Mouse (Mus musculus) midbrain, embryonic 12.5 days (tissue): ENCODE data around the gene Slc2a3. TPM values are rescaled to one million over a fixed set of nuclear protein-coding genes. Genes with fewer than 3 reads are reported as not detected.
"Not testable (repeated sequence)": the region's sequence is repeated elsewhere in the genome, so short reads cannot be mapped to it uniquely, and the experiment has no call there.

Source experiments
- ATAC-seq: fragments of 200-750 bp; cut with Nextera tagmentation; 2 replicates; pipeline ENCODE4 v1.8.0; 2017; ENCODE audit warnings: low read depth, moderate TSS enrichment, moderate library complexity; ENCODE audit not compliant: low FRiP score
- H3K27ac ChIP-seq: fragments of 300-500 bp; sonication (generic); replicated peaks from 2 replicates; pipeline ENCODE4 v1.5.1; 2016; ENCODE audit warnings: mild to moderate bottlenecking
- H3K27me3 ChIP-seq: fragments of 300-500 bp; sonication (generic); 2 replicates; pipeline ENCODE4 v1.6.1; 2016; ENCODE audit warnings: mild to moderate bottlenecking
- H3K36me3 ChIP-seq: fragments of 300-500 bp; sonication (generic); 2 replicates; pipeline ENCODE4 v1.6.1; 2016
- H3K4me1 ChIP-seq: fragments of 300-500 bp; sonication (generic); 2 replicates; pipeline ENCODE4 v1.6.1; 2016
- H3K4me2 ChIP-seq: fragments of 300-500 bp; sonication (generic); replicated peaks from 2 replicates; pipeline ENCODE4 v1.6.1; 2016; ENCODE audit warnings: mild to moderate bottlenecking, moderate library complexity
- H3K4me3 ChIP-seq: fragments of 300-500 bp; sonication (generic); 2 replicates; pipeline ENCODE4 v1.5.1; 2016; ENCODE audit warnings: mild to moderate bottlenecking
- H3K9ac ChIP-seq: fragments of 300-500 bp; sonication (generic); replicated peaks from 2 replicates; pipeline ENCODE4 v1.6.1; 2016; ENCODE audit warnings: mild to moderate bottlenecking, moderate library complexity
- H3K9me3 ChIP-seq: fragments of 300-500 bp; sonication (generic); 2 replicates; pipeline ENCODE4 v1.6.1; 2016; ENCODE audit warnings: mild to moderate bottlenecking
- WGBS: fragments of 180-500 bp; shearing (Covaris S2); methylation state at CpG from one replicate; pipeline ENCODE4 v1.1.7; 2016; 5-methylcytosine and 5-hydroxymethylcytosine counted together
- microRNA-seq: library from miRNA; unstranded; fragments of <30 nt; microRNA quantifications from one replicate; pipeline ENCODE4, GENCODE M21; 2017
- polyA plus RNA-seq: library from polyadenylated mRNA; unstranded; fragments of >200 nt; fragmentation: Nextera tagmentation; extraction: Ambion mirVana; gene quantifications from 2 replicates; pipeline ENCODE4 v1.2.1, GENCODE M21; 2016

Gene Slc2a3
- polyA plus RNA-seq, 1 experiment from 2014 or later = 22.5 TPM

DNA sequence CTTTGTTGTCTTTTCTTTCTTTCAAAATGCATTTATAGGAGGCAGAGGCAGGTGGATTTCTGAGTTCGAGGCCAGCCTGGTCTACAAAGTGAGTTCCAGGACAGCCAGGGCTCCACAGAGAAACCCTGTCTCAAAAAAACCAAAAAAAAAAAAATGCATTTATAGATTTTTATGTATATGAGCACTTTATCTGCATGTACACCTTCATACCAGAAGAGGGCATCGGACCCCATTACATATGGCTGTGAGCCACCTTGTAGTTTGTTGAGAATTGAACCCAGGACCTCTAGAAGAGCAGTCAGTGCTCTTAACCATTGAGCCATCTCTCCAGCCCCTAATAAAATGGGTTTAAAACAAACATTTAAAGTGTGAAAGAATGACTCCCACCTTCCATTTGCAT, 101.8 kb downstream of the Slc2a3 start:
- WGBS = 90% methylated on average over 2 of the region's 2 CpGs
- H3K9ac ChIP-seq, H3K9me3 ChIP-seq, H3K27me3 ChIP-seq, H3K4me2 ChIP-seq, H3K36me3 ChIP-seq, H3K4me3 ChIP-seq, ATAC-seq, H3K27ac ChIP-seq, H3K4me1 ChIP-seq: not testable (repeated sequence)

DNA sequence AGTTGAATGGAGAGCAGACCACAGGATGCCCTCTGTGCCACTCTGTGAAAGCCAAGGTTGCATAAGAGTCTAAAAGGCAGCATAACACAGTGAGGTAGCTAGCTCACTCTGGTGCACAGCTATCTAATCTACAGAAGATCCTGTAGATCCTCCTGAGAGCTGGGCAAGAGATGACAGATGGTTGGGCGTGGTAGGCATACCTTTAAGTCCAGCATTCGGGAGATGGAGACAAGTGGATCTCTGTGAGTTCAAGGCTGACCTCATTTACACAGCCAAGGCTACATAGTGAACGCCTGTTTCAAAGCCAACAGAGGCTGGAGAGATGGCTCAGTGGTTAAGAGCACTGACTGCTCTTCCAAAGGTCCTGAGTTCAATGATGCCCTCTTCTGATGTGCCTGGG, 106.0 kb downstream of the Slc2a3 start:
- no peaks in the 10 kb centered on the region for H3K9me3 ChIP-seq
- H3K4me2 ChIP-seq = no peak overlapping the region
- H3K4me1 ChIP-seq = no peaks in the 10 kb centered on the region
- H3K4me3 ChIP-seq = no peak overlapping the region
- ATAC-seq = no peak
- 84% methylated on average over 3 of the region's 3 CpGs for WGBS
- H3K36me3 ChIP-seq = no peaks in the 10 kb centered on the region
- no peak overlapping the region for H3K27ac ChIP-seq
- no peak overlapping the region for H3K9ac ChIP-seq
- H3K27me3 ChIP-seq = no peaks in the 10 kb centered on the region

DNA sequence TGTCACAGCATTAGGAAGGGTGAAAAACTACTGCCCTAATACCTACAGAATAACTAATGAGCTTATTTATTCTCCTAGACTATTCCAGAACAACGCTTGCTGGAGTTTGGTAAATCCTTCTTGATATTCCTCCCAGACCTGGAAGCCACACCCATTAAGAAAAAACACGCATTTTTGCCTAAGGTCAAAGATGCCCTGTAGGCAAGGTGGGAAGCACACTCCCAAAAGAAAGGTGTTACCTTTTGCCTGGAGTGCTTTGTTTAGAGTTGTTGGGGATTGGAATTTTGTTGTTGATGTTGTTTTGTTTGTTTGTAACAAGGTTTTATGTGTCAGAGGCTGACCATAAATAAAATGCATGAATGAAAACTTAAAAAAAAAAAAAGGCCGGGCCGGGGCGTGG, 111.4 kb downstream of the Slc2a3 start:
- H3K27me3 ChIP-seq = no peaks in the 10 kb centered on the region
- no peaks in the 10 kb centered on the region for H3K4me1 ChIP-seq
- no peak overlapping the region for H3K27ac ChIP-seq
- no peak overlapping the region for H3K9ac ChIP-seq
- H3K9me3 ChIP-seq = no peaks in the 10 kb centered on the region
- 89% methylated on average over 5 of the region's 5 CpGs for WGBS
- H3K4me2 ChIP-seq = no peak overlapping the region
- no peak for ATAC-seq
- no peaks in the 10 kb centered on the region for H3K36me3 ChIP-seq
- no peak overlapping the region for H3K4me3 ChIP-seq

DNA sequence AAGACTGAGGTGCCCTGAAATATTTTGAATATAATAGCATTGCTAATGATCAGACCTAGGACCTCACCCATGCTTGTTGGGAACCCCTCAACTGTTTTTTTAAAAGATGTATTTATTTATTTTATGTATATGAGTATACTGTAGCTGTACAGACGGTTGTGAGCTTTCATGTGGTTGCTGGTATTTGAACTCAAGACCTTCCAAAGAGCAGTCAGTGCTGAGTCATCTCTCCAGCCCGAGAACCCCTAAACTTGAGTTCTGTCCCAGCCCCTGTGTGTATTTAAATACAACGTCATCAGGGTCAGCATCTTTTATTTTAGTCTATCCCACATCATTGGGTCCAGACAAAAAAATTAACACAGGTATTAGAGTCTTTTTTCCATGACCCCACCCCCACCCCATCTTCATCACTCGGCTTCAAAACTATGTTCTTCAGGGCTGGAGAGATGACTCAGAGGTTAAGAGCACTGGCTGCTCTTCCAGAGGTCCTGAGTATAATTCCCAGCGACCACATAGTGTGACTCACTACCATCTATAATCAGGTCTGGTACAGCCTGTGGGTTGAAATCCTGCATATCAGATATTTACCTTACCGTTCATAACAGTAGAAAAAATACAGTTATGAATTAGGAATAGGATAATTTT, 111.9 kb downstream of the Slc2a3 start:
- Histone ChIP-seq H3K27me3 (no peaks in the 10 kb centered on the region), H3K4me1 (no peaks in the 10 kb centered on the region), H3K4me2 (no peak overlapping the region), H3K4me3 (no peak overlapping the region), H3K27ac (no peak overlapping the region), H3K36me3 (no peaks in the 10 kb centered on the region), H3K9ac (no peak overlapping the region), H3K9me3 (no peaks in the 10 kb centered on the region)
- WGBS = 86% methylated on average over 6 of the region's 6 CpGs
- ATAC-seq = no peak

DNA sequence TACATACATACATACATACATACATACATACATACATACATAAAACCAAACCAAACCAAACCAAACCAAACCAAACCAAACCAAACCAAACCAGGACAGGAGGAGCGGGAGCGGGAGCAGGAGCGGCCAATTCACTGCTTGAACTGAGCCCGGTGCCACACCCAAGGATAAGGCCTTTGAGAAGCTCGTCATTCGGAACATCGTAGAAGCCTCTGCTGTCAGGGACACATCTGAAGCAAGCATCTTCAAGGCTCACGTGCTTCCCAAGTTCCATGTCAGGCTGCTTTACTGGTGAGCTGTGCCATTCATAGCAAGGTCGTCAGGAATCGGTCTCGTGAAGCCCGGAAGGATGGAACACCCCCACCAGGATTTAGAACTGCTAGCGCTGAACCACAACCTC, 114.7 kb downstream of the Slc2a3 start:
- H3K36me3 ChIP-seq = no peaks in the 10 kb centered on the region
- H3K9ac ChIP-seq = no peak overlapping the region
- H3K4me2 ChIP-seq = no peak overlapping the region
- no peaks in the 10 kb centered on the region for H3K27me3 ChIP-seq
- H3K9me3 ChIP-seq = no peaks in the 10 kb centered on the region
- no peak overlapping the region for H3K4me3 ChIP-seq
- H3K27ac ChIP-seq = no peak overlapping the region
- H3K4me1 ChIP-seq = no peaks in the 10 kb centered on the region
- ATAC-seq = no peak
- 94% methylated on average over 13 of the region's 13 CpGs for WGBS

DNA sequence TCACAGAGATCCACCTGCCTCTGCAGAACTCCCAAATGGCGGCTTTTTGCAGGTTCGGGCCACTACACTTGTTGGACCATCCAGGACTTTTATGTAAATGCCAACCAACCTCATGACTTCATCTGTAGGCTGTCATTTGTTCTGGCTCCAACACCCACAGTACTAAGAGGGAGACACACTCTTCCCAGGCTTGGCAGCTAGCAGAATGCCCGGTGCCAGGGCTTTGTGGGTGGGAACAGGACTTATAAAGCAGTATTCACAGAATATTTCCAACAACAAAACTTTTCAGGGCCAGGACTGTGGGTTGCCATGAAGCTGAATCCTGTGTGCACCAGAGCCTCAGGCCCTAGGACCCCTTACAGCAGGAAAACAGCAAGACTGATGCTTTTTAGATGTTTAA, 118.8 kb downstream of the Slc2a3 start:
- no peaks in the 10 kb centered on the region for H3K36me3 ChIP-seq
- no peaks in the 10 kb centered on the region for H3K27me3 ChIP-seq
- 92% methylated on average over 3 of the region's 3 CpGs for WGBS
- ATAC-seq = no peak
- no peak overlapping the region for H3K9ac ChIP-seq
- H3K4me3 ChIP-seq = no peak overlapping the region
- no peak overlapping the region for H3K4me2 ChIP-seq
- no peaks in the 10 kb centered on the region for H3K9me3 ChIP-seq
- no peak overlapping the region for H3K27ac ChIP-seq
- H3K4me1 ChIP-seq = no peaks in the 10 kb centered on the region

Small RNA genes lying within 50 kb of the gene (microRNA-seq; reads per million reads assigned to microRNA genes)
- not detected for gene Mir7231

Other genes with a start within 250 kb of the Slc2a3 start
- not detected in 2 replicates for gene Aicda, start 247.8 kb downstream of the Slc2a3 start, polyA plus RNA-seq
- 1.7 and 2.8 TPM in 2 replicates for gene Apobec1, start 199.2 kb downstream of the Slc2a3 start, polyA plus RNA-seq
- not detected in 2 replicates for gene Gdf3, start 191.6 kb downstream of the Slc2a3 start, polyA plus RNA-seq
- not detected in 2 replicates for gene Dppa3, start 175.2 kb downstream of the Slc2a3 start, polyA plus RNA-seq
- gene Nanog, start 94.2 kb downstream of the Slc2a3 start, polyA plus RNA-seq = 0.14 and 0.20 TPM in 2 replicates
- gene Foxj2, start 18.3 kb upstream of the Slc2a3 start, polyA plus RNA-seq = 5.7 and 5.8 TPM in 2 replicates
- gene C3ar1, start 54.5 kb upstream of the Slc2a3 start, polyA plus RNA-seq = 1.6 and 1.8 TPM in 2 replicates
- 77.3 and 77.9 TPM in 2 replicates for gene Necap1, start 72.8 kb upstream of the Slc2a3 start, polyA plus RNA-seq
- gene Clec4a1, start 120.2 kb upstream of the Slc2a3 start, polyA plus RNA-seq = 1.7 and 1.9 TPM in 2 replicates
- gene Clec4a3, start 150.9 kb upstream of the Slc2a3 start, polyA plus RNA-seq = 0.92 and 1.2 TPM in 2 replicates
- not detected in 2 replicates for gene Clec4a4, start 188.7 kb upstream of the Slc2a3 start, polyA plus RNA-seq
- gene Clec4b1, start 248.3 kb upstream of the Slc2a3 start, polyA plus RNA-seq = not detected in 2 replicates